Mouse (Mus musculus) CD8-positive naive resting alpha-beta T cell, adult 2 months (primary cell): Measurements from ENCODE around the gene Gcfc2.
A peak's percentile ranks its signal among the peaks of the same experiment; 100 is the strongest.

Source experiments
- DNase-seq, 2 experiments: peaks; one replicate each; pipeline ENCODE4 v3.0.0; 2022; ENCODE audit warnings: low read depth in 2 of 2, low spot score in 2 of 2

The Gcfc2 gene

DNA sequence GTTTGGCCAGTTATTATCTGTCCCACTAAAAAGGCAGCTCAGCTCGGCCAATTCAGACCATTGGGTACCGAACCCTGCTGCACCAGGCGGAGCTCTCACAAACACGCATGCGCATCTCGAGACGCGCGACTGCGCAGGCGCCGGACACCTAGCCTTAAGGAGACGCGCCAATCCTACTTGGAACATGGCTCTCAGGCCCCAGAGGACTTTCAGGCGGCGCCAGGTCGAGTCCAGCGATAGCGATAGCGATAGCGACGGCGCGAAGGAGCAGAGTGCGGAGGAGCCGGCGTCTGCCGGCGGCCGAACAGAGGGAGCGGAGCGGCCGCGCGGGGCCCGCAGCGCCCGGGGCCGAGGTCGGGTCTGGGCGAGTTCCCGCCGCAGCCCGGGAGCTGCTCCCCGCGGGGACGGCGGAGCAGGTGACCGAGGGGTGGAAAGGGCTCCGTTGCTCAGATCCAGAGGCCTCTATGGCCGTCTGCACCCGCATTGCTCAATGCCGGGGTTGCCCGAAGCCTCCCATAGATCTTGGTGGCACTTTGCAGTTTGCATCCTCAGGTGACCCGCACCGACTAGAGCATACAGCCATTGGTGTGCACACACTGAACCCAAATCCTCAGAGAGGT, at the start of gene Gcfc2:
TSS of gene Gcfc2 (plus strand) at position 147 of the 620 bp plus-strand sequence.
- DNase-seq: peak; percentile 87 to 90

DNA sequence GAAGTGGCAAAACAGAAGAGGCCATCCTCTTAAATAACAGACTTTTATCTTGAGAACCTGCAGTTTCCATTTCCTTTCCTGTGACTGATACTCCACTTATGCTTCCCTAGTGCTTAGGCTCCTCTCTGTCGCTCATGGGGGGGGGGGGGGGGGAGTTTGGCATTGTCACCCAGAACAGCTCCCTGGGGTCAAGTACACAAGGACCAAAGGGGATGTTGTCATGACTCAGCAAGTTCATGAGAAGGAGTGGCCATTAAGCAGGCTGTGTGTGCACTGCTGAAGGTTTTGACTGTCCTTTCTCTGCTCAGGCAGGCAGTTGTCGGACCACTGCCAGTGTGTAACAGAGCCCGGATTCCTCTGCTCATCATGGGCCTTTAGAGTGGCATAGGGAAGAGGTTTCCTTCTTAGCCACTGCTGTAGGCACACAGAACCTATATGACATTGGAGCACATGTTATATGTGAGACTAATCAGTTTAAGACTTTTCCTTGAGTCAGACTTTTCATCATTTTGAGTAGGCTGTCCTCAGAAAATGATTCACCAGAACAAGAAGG, 27.7 kb upstream of the Gcfc2 start:
- DNase-seq: no peak

DNA sequence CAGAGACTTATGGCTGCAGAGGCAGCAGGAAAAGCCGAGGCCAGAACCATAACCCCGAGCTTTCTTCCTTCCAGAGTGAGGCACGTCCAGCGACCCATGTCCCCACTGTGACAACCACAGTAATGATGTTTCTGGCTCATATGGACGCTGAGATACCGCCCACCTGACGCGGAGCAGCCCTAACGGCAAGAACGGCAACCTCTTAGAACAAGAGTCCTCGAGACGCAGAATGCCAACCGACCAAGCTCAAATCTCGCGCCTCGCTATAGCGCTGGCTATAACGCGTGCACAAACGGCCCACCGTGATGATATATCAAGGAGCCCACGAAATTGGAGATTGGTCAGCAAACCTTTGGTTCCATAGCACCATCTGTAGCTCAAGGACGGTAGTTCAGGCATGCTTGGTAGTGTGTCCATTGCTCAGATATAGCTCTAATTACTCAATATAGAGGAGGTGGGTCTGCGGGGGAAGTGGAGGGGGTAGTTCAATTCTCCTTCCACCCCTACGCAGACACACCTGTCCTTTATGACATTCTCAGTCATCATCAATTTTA, 13.1 kb upstream of the Gcfc2 start:
- no peak for DNase-seq

DNA sequence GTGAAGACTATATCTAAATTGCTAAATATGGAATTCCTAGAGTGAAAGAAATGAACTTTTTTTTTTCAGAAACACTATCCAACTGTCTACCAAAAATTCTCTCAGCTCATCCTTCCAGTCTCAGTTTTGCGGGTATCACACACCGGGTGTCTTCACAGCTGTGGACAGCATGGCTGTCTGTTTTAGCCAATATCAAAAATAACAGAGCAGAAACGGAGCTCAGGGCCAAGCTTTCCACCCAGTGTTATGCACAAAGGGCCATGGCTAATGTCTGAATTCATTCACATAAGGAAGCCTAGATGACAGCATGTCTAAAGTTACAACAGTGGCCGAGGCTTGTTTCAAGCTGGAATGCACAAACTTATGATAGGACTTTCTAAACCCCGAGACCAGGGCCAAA, 12.2 kb upstream of the Gcfc2 start:
- DNase-seq: no peak

DNA sequence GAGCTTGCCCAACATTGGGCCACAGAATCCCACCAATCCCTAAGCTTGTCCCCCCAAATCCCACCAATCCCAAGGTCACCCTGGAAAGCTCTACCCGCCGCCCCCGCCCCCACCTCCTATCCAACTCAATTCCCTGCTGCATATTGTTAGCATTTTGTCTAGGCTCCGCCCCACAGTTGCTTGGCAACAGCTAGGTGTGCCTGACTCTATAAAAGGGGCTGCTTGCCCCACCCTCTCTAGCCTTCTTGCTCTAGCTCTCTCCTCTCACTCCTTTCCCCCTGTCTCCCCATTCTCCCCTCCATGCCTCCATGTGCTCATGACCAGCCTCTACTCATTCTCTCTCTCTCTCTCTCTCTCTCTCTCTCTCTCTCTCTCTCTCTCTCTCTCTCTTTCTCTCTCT, 11.8 kb upstream of the Gcfc2 start:
- no peak for DNase-seq

DNA sequence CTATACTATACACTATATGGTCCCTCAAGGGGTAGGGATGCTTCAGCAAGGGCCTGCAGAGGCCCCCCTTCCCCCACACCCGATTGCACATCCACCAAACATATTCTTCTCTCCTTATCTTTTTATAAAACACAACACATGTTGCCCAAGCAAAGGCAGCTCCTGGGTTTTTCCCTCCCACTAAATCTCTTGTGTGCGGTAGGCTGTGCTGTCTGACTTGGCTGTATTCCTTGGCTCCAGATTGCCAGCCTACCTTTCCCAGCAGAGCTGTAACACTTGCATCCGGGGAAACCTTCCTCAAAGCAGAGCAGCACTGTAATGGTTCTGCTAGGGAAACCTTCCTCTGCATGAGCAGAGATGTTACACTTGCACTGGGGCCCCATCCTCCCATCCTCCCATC, 11.3 kb upstream of the Gcfc2 start:
- no peak for DNase-seq

DNA sequence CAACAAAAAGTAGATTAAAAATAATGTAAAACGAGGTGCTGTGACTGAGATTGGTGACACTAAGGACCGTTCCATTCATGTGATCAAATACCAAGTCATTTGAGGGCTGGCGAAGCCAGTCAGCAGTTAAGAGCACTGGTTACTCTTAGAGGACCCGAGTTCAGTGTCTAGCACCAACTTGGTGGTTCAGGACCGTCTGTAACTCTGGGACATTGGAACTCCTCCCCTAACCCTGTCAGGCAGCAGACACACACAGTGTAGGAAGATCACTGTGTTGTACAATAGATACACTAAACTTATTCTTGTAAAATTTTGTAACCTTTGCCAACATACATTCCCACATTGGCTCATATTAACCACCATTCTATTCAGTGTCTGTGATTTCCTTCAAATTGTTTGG, 835 bp downstream of the Gcfc2 start:
- no peak for DNase-seq

DNA sequence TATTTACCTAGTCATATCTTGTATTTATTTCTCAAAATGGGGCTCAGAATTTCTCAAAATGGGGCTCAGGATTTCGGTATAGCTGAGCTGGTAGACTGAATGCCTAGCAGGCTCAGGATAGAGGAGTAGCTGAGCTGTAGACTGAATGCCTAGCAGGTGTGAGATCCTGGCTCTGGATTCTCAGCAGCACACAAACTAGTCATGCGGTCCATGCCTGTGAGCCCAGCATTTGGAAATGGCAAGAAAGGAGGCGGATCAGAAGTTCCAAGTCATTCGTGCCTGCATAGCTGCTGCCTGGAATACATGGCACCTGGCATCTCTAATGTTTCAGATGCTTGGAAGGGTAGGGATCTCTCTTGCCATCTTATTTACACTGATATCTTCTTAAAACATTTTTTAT, 5.9 kb downstream of the Gcfc2 start:
- DNase-seq: no peak

DNA sequence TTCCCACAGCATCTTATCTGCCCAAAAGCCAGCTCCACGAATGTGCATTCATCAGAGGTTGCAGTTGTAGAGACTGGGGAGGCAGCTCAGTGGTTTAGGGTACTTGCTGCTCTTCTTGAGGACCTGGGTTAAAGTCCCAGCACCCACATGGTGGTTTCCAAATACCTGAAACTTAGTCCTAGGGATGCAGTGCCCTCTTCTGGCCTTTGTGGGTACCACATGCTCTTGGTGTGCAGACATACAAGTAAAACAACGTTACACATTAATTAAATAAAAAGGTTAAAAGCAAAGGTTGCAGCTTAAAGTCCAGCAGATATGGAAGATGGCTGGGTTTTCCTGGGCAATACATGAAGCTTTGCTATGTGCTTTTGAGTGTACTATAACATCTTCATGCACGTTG, 9.8 kb downstream of the Gcfc2 start:
- DNase-seq: no peak

DNA sequence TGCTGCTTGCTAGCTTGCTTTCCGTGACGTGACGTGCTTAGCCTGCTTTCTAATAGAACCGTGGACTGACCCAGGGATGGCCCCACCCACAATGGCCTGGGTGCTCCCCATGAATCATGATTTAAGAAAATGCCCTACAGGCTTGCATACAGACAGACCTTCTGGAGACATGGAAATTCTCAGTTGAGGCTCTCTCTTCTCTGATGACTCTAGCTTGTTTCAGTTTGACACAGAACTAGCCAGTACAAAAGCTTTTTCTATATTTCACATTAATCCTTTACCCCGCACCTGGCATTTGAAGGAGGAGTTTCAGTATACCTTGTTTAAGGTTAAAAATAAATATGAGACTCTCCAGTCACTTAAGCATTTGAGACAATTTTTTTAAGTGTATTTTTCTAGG, 18.2 kb downstream of the Gcfc2 start:
- DNase-seq: no peak

DNA sequence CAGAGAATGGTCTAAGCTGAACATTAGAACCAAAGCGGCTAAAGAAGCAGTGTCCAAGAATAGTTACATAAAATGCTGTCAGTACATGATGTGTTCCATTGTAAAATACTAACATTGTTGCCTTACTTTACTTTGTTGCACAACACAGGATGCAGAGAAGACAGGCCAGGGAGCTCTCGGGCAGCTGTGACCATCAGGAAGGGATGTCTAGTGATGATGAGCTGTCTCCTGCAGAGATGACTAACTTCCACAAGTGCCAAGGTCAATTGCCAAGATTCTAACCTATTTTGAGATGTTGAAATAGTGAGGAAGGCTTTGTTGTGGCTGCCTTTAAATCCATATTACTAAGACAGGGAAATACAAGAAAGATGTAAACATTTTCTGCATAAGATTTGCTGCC, 19.8 kb downstream of the Gcfc2 start:
- no peak for DNase-seq

DNA sequence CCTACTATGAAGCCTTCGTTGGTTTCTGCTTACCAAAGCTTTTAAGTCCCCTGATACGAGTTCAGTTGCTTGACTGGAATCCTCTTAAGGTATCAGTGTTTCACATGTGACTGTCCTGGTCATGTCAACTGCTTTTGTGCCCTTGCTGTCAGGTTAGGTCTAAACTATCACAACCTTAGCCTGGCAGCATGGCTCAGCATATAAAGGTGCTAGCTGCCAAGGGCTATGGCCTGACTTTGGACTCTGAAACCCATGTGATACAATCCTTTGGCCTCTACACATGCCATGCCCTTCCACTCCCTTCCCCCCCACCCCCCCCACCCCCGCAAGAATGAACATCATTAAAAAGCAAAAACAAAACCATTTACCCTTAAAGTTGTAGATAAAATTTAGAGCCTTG, 21.0 kb downstream of the Gcfc2 start:
- DNase-seq: no peak

DNA sequence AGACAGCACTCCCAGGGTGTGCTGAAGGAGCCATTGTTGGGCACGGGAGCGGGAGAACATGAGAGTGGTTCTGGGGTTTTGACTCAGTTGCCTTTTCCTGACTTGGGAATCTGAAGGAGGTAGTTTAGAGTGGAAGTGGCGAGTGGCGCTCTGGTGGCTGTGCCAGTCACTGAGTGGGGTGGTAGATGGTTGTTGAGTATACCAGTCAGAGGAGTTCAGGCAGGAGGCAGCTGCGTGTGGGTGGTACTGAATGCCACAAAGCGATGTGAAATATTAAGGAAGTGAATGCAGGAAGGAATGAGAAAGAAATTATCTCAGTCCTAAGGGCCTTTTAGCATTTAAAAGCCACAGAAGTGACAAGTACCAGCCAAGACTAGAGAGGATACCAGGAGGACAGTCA, 23.4 kb downstream of the Gcfc2 start:
- no peak for DNase-seq

DNA sequence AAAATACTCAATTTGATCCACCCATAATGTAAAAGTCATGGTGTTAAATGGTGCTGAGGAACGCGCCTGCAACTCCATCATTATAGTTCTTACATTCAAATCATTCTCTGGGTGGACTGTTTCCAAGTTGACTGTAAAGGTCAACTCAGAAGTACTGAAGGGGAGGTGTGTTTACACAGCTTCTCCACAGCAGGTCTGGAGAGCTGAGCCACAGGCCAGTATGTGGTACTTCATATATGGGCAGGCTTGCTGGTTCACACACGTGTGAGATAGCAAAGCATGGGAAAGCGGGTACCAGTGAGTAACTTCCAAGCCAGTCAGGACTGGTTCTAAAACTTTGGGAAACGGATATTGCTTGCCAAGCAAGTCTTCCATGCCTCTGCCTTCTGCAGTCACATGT, 31.7 kb downstream of the Gcfc2 start:
- no peak for DNase-seq

DNA sequence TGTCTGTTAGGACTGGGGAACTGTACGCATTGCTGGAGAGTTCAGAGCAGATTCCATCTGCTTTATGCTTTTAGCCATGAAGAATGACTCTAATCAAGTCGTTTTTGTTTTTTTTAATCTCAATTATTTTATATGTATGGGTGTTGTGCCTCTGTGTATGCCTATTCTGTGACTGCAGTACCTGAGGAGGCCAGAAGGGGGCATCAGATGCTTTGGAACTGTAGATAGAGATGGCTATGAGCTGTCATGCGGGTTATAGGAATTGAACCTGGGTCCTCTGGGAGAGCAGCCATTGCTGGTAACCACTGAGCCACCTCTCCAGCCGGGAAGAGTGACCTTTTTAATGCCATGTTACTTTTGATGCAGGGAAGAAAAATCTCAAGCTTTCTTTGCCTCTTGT, 32.9 kb downstream of the Gcfc2 start:
- DNase-seq: peak in 1 of 2 experiments; percentile 18

DNA sequence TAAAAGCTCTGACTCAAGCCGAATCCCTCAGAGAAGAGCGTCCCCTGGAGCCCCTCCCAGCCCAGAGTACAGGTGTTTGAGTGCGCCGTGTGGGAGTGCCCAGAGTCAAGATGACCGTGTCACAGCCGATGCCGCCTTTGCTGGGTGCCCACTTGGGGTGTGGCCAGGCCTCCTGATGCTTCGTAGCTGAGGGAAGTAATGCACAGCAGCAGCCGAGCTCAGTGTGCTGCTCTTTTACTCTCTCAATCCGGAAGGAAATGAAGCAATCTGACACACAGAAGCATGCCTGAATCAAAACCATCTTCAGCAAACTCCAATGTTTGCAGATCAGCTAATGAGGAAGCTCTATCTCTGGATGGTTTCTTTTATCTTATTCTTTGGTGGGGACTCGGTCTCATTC, 34.5 kb downstream of the Gcfc2 start:
- no peak for DNase-seq

DNA sequence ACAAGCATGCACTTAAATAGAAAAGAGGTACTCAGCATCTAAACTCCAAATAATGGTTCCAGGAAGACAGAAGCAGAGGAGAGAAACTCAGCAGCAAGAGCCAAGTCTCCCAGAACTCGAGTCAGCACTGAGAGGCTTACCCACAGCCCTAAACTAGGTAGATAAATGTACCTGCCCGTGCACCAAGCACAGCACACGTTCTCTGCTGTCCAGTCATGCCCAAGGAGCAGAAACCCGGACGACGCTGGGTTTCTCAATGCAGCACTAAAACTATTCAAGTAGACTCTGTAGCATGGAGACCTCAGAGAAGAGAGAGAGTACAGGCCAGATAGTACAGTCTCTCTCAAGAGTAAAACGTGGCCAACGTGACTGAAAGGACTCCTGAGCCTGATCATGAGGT, 36.4 kb downstream of the Gcfc2 start:
- no peak for DNase-seq

DNA sequence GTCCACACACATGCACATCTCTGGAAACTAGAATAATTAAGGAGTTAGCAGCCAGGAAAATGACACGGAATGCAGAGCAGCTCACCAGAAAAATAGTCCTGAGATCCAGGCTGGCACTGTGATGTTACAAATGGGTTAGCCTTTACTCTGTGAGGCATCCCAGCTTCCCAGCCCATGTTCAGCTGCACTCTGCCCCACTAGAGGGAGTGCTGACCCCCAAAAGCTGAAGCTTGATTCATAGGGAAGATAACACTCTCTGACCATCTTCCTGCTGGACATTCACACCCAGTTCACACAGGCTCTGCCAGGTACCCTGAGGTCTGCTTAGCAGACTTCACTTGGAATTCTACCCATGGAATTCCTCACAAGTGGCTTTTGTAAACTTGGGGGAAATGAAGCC, 36.8 kb downstream of the Gcfc2 start:
- DNase-seq: no peak

DNA sequence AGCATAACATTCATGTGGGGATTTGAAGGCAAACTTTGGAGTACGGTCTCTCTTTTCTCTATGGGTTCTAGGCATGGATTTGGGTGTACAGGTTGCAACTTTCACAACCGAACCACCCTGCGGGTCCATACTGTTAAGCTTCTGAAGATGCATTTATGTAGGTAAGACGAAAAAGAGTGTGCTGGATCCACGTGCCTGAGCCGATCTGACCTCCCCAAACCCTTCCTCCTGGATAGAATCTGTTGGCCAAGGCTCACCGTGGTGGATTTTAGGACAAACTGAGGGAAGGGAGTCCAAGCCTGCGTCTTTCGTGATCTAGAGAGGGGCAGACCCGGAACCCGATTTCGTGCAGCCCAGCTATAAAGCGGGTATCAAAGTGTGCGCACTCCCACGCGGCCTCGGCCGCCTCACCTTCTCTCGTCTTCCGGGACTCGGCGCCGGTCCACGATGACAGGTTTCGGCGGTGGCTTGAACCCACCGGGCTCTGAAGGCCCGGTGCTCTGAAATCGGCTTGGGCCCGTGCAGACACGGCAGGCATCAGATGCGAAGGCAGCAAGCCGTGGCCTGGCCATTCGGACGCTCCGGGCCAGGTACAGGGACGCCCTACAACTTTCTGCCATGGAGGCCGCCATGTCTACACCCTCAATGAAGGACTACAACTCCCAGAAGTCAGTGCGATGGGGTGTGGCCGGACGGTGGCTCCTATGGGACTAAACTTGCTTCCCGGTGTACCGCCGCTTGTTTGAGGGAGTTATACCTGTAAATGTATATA, 42.0 kb downstream of the Gcfc2 start, which contains the start of gene Mrpl19:
TSS of gene Mrpl19 (minus strand) at position 663 of the 772 bp plus-strand sequence.
- DNase-seq: peak; percentile 79 to 87

DNA sequence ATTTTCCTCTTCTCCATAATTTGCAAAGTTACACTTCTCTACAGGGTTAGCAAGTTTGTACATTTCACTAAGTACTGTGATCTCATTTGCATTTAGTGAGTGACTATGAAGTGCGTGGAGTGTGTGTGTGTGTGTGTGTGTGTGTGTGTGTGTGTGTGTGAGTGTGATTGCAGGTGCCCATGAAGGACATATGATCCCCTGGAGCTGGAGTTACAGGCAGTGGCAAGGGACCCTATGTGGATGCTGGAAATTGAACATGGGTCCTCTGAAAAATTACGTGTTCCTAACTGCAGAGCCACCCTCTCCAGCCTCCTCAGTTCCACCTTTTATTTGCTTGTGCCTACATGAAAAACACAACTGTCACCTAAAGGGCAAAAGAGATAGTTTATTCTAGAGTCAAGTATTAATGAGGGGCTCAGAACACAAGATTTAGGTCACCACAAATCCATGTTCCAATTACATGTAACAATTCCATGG, 42.6 kb downstream of the Gcfc2 start:
- DNase-seq: no peak

DNA sequence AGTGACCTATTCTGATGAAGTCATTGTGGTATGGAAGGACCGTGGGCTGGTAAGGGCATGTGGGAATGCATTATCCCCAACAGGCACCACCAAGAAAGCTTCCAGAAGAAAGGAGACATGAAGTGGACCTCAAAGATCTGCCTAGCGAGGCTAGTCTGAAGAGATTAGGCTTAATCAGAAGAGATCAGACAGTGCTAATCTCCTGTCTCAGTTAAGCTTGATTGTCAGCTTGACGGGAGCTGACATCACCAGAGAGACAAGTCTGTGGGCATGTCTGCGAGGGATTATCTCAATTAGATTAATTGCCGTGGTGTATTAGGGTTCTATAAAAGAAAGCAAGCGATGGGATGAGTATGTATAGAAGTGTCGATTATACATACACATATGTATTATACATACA, 47.7 kb downstream of the Gcfc2 start:
- no peak for DNase-seq

DNA sequence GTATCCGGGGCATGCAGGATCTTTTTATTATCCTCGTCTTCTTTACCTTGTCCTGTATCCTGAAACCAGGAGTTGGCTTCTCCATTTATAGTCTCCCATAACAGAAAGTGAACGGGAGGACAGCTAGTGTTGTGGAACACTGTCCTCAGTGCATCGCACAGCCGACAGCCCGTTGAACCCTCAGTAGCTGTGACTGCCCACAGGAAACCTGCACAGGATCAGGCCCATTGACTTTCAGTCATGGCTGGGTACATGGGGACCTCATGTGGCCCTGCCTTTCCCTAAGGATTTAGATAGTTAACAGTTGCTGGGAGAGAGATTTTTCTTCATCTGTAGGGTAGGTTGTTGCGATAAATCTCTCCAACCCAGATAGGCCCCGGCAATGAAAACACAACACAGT, 49.1 kb downstream of the Gcfc2 start:
- DNase-seq: no peak
